Mouse (Mus musculus) retina, postnatal 7 days (tissue): ENCODE data around the gene Morn2.
A peak's percentile ranks its signal among the peaks of the same experiment; 100 is the strongest.

Experiments
- DNase-seq: peaks from one replicate; pipeline ENCODE4 v3.0.0-alpha.2; 2012; ENCODE audit warnings: low read depth, low spot score

The Morn2 gene

DNA sequence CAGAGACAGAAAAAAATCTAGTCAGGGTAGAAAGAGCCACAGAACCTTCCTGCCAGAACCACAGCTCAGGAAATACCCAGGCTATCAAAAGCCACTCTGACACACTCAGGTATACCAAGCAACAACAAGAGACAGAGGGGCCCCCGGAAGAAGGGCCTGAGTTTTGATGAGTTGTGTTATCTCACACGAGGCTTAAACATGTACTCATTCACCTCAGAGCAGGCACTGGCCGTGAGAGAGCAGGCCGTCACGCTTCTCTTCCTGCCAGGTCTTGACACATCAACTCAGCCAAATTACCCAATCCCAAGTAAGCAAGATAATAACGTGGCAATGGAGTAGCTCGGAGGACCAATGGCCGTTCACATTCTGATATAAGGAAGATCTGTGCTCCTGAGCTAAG lies 33.7 kb downstream of the Morn2 start:
- DNase-seq: no peak

GRCm38 (mm10) chr17:80324521-80324920 lies 34.5 kb downstream of the Morn2 start:
- no peak for DNase-seq

- DNase-seq: no peak
Measured at GRCm38 (mm10) chr17:80325456-80325855, 35.5 kb downstream of the Morn2 start.

- no peak for DNase-seq
Measured at GRCm38 (mm10) chr17:80326431-80326830, 36.4 kb downstream of the Morn2 start.

- DNase-seq: peak; percentile 14
Measured at GRCm38 (mm10) chr17:80332386-80332785, 42.4 kb downstream of the Morn2 start.

- DNase-seq: no peak
Measured at GRCm38 (mm10) chr17:80345277-80345676, 55.3 kb downstream of the Morn2 start.

GRCm38 (mm10) chr17:80346591-80347125 lies 56.7 kb downstream of the Morn2 start:
- DNase-seq: no peak
